ENCODE assay signal across 8 mouse cellular contexts in genomic region chr10:12107001-12107418, GRCm38 (mm10).
DNase-seq lines count a peak whose midpoint lies in the region; ATAC-seq and TF ChIP-seq lines count a peak whose summit lies in the region.

No protein-coding gene starts in this region.

- no peak overlapping the region for H3K9ac ChIP-seq in kidney, postnatal 0 days (ENCODE audit: low read depth, low read length)

- H3K79me2 ChIP-seq in myocyte (ENCODE audit: control insufficient read depth, insufficient read depth): no peaks in the 10 kb centered on the region

- TF ChIP-seq CTCF in kidney, postnatal 0 days (IDR thresholded peaks at IDR 0.05; ENCODE audit: low read depth): no peak

- H3K27ac ChIP-seq in kidney, postnatal 0 days: no peak overlapping the region

- no peak for ATAC-seq in kidney, postnatal 0 days (replicated peaks; ENCODE audit: low FRiP score, low read depth)

- no peak overlapping the region for H3ac ChIP-seq in myocyte (ENCODE audit: control insufficient read depth, insufficient read length)

- H3K36me3 ChIP-seq in kidney, postnatal 0 days (ENCODE audit: insufficient read depth, low read length): no peaks in the 10 kb centered on the region
- no peaks in the 10 kb centered on the region for H3K36me3 ChIP-seq in myocyte (ENCODE audit: control insufficient read depth, insufficient read depth)

- DNase-seq in kidney, postnatal 0 days (ENCODE audit: low spot score): peak; percentile 70
- no peak for DNase-seq in kidney, adult 11 months
- DNase-seq in Muller cell, postnatal 12 days (ENCODE audit: inconsistent ontology term): peak; percentile 81
- DNase-seq in embryo, embryonic 9.5 days (ENCODE audit: extremely low spot score): peak; percentile 49
- DNase-seq in kidney, postnatal 4 days: peak; percentile 83 to 84
- no peak for DNase-seq in thymus, postnatal 14 days
- DNase-seq in B cell, adult 2 months: no peak

- no peaks in the 10 kb centered on the region for H3K4me1 ChIP-seq in kidney, postnatal 0 days (replicated peaks; ENCODE audit: insufficient read depth, low read length)

- no peak overlapping the region for H3K4me2 ChIP-seq in kidney, postnatal 0 days (ENCODE audit: low read length)
- no peak overlapping the region for H3K4me2 ChIP-seq in myocyte (ENCODE audit: low read depth)

- H3K4me3 ChIP-seq in kidney, postnatal 0 days (replicated peaks; ENCODE audit: low read depth, low read length): no peak overlapping the region
- H3K4me3 ChIP-seq in myocyte: no peak overlapping the region

- no peaks in the 10 kb centered on the region for H3K27me3 ChIP-seq in kidney, postnatal 0 days (ENCODE audit: insufficient read depth, low read length)
- no peaks in the 10 kb centered on the region for H3K27me3 ChIP-seq in myocyte (ENCODE audit: control insufficient read depth, insufficient read depth, insufficient read length)

- no peak for TF ChIP-seq POLR2A in myocyte (IDR thresholded peaks at IDR 0.05; ENCODE audit: insufficient read length, low read depth)

- H3K9me3 ChIP-seq in kidney, postnatal 0 days (replicated peaks; ENCODE audit: low read length): no peaks in the 10 kb centered on the region

TF ChIP-seq in myocyte, 11 proteins besides CTCF, POLR2A, EP300 and RAD21:
- TF ChIP-seq MAX (IDR thresholded peaks at IDR 0.05; ENCODE audit: low read depth): peak; percentile 63
- TF ChIP-seq MYOD1 (IDR thresholded peaks at IDR 0.05; ENCODE audit: control insufficient read depth in 1 of 3, insufficient read length in 2 of 3, low read depth in 2 of 3): no peak
- peak; percentile 82 for TF ChIP-seq REST (IDR thresholded peaks at IDR 0.05; ENCODE audit: insufficient read depth, insufficient read length)
- TF ChIP-seq USF1 (IDR thresholded peaks at IDR 0.05; ENCODE audit: low read depth): no peak
- TF ChIP-seq E2F4 (IDR thresholded peaks at IDR 0.05; ENCODE audit: insufficient read depth): no peak
- TF ChIP-seq TCF12 (IDR thresholded peaks at IDR 0.05; ENCODE audit: insufficient read depth, poor library complexity, severe bottlenecking): no peak
- TF ChIP-seq MYOG (IDR thresholded peaks at IDR 0.05; ENCODE audit: control insufficient read depth in 1 of 3, insufficient read depth in 1 of 3, insufficient read length in 2 of 3, low read depth in 2 of 3): no peak
- no peak for TF ChIP-seq CEBPB (IDR thresholded peaks at IDR 0.05; ENCODE audit: insufficient read depth, poor library complexity, severe bottlenecking)
- TF ChIP-seq POLR2AphosphoS2 (IDR thresholded peaks at IDR 0.05; ENCODE audit: insufficient read length, low read depth): no peak
- TF ChIP-seq TCF3 (IDR thresholded peaks at IDR 0.05; ENCODE audit: insufficient read length, low read depth): no peak
- no peak for TF ChIP-seq SRF (IDR thresholded peaks at IDR 0.05; ENCODE audit: control insufficient read depth, insufficient read length, low read depth)
TF ChIP-seq in myocyte: peak in this region for 2.

Comparison
In these comparisons a context has a peak if more than half of its experiments do, and no peak if none do; other contexts are left out.
1. DNase-seq: peak in kidney, postnatal 0 days (single experiment), Muller cell, postnatal 12 days (single experiment), embryo, embryonic 9.5 days (single experiment) and kidney, postnatal 4 days (2 of 2); none in kidney, adult 11 months (single experiment), thymus, postnatal 14 days (single experiment) and B cell, adult 2 months (0 of 2).